Mouse (Mus musculus): ENCODE data around the gene Nme3.

Gene Nme3

GRCm38 (mm10) chr17:24896241-24896992 is at the start of gene Nme3:
Gene Nme3 (plus strand): TSS chr17:24896500.
- in situ Hi-C loops (cut with MseI, MboI), result no loop called here

DNA sequence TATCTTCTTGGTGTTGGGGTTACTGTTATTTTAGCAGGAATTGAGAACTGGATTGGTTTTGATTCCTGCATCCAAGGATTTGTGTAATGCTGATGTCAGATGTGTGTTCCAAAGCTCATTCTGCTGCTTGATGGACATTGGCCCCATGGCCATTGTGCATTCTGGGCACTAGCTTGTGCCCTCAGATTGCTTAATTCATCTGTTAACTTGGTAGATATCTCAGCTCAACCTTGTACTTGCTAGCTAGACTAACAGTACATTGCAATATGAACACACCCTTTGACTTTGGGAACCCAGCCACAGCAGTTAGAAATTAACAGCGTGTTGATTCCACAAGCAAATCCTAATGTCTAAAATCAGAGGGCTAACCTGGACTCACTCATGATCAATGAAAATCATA is 48.9 kb upstream of the Nme3 start:
- in situ Hi-C loops (cut with MseI, MboI), result no loop called here

- in situ Hi-C loops (cut with MseI, MboI), result no loop called here
Measured at GRCm38 (mm10) chr17:24848600-24849031, 47.7 kb upstream of the Nme3 start.

- in situ Hi-C loops (cut with MseI, MboI), result no loop called here
Measured at GRCm38 (mm10) chr17:24849733-24850064, 46.6 kb upstream of the Nme3 start.

- in situ Hi-C loops (cut with MseI, MboI), result no loop called here
Measured at GRCm38 (mm10) chr17:24850065-24850772, 46.1 kb upstream of the Nme3 start, which contains the start of gene Fahd1. Gene Fahd1 (minus strand): TSS chr17:24850364.

GRCm38 (mm10) chr17:24850773-24851127 is 45.5 kb upstream of the Nme3 start:
- in situ Hi-C loops (cut with MseI, MboI), result no loop called here

- in situ Hi-C loops (cut with MseI, MboI), result no loop called here
Measured at GRCm38 (mm10) chr17:24851381-24852125, 44.7 kb upstream of the Nme3 start.

DNA sequence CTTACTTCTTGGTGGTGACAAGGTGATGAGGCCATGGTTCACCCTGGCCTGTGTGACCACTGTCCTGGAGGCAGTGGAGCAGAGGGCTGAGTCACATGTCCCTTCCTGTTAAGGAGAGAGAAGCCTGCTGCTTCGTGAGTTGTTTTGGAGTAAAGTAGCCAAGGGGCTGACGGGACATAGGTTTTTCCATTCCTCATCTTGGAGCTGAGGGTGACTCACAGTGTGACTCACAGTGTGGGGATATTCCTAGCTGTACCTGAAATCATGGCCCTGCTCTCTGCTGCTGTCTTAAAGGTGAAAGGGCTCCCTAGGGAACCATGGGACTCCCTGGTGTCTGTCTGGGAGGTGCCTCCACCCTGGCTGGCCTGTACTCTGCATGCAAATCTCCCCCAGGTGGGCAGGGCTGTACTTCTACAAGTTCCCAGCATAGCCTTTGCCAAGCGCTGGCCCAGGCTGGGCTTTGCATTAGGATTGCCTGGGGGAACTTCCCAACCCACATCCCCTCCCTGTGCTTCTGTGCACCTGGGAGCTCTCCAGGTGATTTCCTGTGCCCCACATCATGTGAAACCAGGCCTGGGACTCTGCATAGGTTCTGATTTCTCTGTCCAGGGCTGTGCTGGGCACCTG is 40.3 kb upstream of the Nme3 start:
- in situ Hi-C loops (cut with MseI, MboI), result no loop called here

DNA sequence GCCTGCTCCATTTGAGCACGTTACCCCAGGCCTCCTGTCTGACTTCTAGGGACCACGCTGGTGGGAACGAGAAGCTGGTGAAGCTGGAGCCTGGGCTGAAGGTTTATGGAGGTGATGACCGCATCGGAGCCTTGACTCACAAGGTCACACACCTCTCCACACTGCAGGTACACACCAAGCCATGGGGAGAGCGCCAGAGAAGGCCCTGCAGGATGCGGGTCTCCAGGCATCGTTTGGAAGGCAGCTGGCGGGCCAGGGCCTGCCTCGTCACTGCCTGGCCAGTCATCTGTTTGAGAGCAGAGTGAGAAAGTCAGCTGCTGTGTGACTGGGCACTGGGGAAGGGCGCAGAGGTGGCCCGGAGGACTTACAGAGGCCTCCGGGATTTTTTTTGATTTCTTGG is 39.7 kb upstream of the Nme3 start:
- in situ Hi-C loops (cut with MseI, MboI), result no loop called here

DNA sequence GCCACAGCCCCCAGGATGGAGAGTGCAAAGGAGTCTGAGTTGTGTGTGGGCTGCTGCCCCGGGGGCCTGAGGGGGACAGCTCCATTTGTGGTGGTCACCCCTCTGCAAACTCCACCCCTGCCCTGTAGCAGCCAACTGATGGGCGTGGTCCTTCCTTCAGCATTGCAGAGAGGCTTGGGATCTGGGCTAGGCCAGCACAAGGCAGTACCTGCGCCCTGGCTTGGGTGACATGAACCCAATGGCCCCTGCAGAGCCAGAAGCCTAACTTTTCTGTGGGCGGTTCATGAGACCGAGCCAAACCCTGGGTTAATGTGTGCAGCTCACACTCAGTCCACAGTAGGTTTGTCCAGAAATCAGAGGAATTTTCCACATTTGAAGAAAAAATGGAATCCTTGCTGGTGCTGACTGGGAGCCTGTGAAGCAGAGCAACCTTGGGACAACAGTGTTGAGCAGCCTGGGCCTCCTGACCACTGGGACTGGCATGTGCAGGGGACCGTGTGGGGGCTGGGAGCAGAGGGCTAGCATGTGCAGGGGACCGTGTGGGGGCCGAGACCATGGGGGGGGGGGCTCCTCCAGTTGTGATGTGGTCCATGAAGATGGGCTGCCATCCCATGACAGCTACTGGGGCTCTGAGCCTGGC is 38.3 kb upstream of the Nme3 start:
- in situ Hi-C loops (cut with MseI, MboI), result no loop called here

- in situ Hi-C loops (cut with MseI, MboI), result no loop called here
Measured at GRCm38 (mm10) chr17:24858967-24859366, 37.3 kb upstream of the Nme3 start.

DNA sequence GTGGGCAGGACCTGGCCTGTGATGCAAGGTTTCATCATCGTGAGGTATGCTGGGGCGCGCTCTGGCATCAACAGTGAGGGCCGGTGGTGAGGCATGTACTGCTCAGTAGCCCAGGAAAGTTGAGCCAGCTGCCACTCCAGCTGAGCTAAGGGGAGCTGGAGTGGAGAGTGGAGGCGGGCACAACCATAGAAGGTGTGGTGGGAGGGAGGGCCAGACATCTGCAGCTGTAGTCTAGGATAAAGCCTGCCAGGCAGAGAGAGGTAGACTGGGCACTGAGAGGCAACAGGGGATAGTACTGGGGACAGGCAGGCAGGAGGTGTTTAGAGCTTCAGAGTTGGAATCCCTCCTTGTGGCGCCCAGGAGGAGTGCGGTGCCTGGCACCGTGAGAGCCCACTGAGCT is 36.2 kb upstream of the Nme3 start:
- in situ Hi-C loops (cut with MseI, MboI), result no loop called here

- in situ Hi-C loops (cut with MseI, MboI), result no loop called here
Measured at GRCm38 (mm10) chr17:24861785-24862184, 34.5 kb upstream of the Nme3 start.

- in situ Hi-C loops (cut with MseI, MboI), result no loop called here
Measured at GRCm38 (mm10) chr17:24865776-24866175, 30.5 kb upstream of the Nme3 start, which contains the start of gene Igfals. Gene Igfals (plus strand): TSS chr17:24865997.

- in situ Hi-C loops (cut with MseI, MboI), result no loop called here
Measured at GRCm38 (mm10) chr17:24867914-24868313, 28.4 kb upstream of the Nme3 start.

GRCm38 (mm10) chr17:24873695-24874404 is 22.4 kb upstream of the Nme3 start:
- in situ Hi-C loops (cut with MseI, MboI), result no loop called here

- in situ Hi-C loops (cut with MseI, MboI), result no loop called here
Measured at GRCm38 (mm10) chr17:24874405-24874745, 21.9 kb upstream of the Nme3 start.

DNA sequence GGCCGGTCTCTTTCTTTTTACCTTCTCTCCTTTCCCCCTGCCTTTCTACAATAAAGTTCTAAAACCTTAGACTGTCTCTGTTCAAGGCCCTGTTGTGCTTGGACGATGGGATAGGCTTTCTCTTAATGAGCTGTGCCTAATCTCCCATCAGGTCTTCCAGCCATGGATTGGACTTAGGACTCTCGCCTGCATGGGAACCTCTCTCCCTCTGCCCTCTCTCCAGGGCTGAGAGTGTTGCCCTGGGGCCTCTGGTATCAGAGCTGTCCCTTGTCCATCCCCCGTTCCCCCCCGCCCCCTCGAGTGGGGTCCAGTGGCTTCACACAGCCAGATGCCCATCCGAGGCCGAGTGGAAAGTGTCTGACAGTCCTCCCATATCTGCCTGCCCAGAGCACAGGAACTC is 21.3 kb upstream of the Nme3 start:
- in situ Hi-C loops (cut with MseI, MboI), result no loop called here

DNA sequence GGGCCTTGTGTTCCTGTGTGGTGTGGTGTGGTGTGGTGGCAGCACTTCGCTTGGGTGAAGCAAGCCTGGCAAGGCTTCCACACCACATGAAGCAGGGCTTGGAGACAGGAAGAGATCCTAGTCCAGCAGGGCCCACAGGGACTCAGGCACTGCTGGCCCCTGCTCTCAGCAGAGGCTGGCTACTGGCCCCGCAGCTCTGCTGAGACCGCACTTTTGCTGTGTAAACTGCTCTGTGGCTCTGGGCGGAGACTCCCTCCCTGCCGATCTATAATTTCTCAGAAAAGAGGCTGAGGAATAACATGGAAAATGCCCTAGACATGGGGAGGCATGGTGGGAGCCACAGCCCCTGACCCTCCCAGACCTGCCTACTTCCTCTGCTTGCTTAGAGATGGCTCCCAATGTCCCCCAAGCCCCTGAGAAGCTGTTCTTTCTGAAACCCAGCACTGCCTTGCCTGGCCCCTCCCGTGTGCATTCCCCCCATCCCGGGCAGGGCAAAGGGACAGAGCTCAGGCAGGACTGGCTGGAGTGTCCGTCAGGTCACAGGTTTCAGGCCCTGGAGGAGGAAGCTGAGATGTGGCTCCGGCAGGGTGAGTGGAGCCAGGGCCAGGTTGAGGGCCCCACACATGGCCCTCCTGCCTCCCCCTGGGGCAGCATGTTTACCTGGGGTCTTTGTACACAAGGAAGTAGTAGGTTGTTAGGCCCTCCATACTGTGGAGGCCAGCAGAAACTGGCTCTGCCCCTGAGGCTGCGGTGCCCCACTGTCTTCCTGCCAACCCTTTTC is 18.8 kb upstream of the Nme3 start:
- in situ Hi-C loops (cut with MseI, MboI), result no loop called here

DNA sequence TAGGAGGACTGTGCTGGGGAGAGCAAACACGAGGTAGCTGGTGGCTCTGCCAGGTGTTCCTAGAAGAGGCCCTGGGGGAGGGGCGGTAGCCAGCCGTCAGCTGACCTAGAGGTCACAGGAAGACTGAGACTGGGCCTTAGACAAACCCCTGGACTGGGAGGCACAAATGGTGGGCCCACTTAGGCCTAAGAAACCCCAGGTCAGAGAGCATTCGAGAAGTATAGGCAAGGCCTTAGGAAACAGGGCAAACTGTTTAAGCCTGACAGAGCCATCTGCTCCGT is 18.2 kb upstream of the Nme3 start:
- in situ Hi-C loops (cut with MseI, MboI), result no loop called here

GRCm38 (mm10) chr17:24878531-24878930 is 17.8 kb upstream of the Nme3 start:
- in situ Hi-C loops (cut with MseI, MboI), result no loop called here

Data from mouse trophoblast stem cell (cell line).